12 mouse cellular contexts compared by ENCODE assay signal in the genomic region with DNA sequence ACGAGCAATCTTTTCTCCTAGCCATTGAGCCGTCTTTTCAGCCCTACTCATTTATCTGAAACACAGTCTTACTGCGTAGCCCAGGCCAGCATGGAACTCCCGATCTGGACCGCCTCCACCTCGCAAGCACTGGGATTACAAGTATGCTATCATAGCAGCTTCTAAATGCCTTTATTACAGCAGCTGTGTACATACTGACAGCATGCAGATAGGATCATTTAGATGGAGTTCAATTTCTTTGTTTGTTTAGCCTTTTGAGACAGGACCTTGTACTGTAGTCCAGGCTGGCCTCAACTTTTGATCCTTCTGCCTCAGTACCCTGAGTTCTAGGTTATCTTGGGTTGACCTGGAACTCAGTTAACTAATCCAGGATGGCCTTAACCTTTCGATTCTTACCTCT.
"Had no signal": no experiment of that assay in that cellular context is flagged by ENCODE, and none has a peak within 500 bp of the region (broad histone marks: within the 10 kb centered on the region; RNA-seq: fewer than 3 reads in every experiment).

No protein-coding gene starts in this region.

- H3K4me1 ChIP-seq: midbrain, embryonic 10.5 days; neural tube, embryonic 12.5 days had no signal

- H3K9ac ChIP-seq: liver, embryonic 14.5 days; lung, embryonic 14.5 days; neural tube, embryonic 12.5 days had no signal

- H3K4me2 ChIP-seq: lung, embryonic 14.5 days; neural tube, embryonic 12.5 days had no signal

- DNase-seq: lung, adult 18-20 months; lung, embryonic 14.5 days; lung, postnatal 10 days; lung, postnatal 4 days; midbrain, embryonic 14.5 days; right cerebral cortex, postnatal 14 days; thymus, adult 18-20 months; thymus, postnatal 14 days; thymus, postnatal 36 days had no signal

- H3K4me3 ChIP-seq: midbrain, embryonic 10.5 days; neural tube, embryonic 12.5 days had no signal

- H3K36me3 ChIP-seq: neural tube, embryonic 12.5 days had no signal

- H3K27ac ChIP-seq: liver, embryonic 14.5 days; midbrain, embryonic 10.5 days; neural tube, embryonic 12.5 days had no signal

- H3K9me3 ChIP-seq: midbrain, embryonic 10.5 days; neural tube, embryonic 12.5 days had no signal

- H3K27me3 ChIP-seq: neural tube, embryonic 12.5 days had no signal
